Mouse (Mus musculus) midbrain, postnatal 0 days (tissue): ENCODE measurements around the gene Scly. TPM values are rescaled to one million over a fixed set of nuclear protein-coding genes. Genes with fewer than 3 reads are reported as not detected.

Experiments used
- ATAC-seq: fragments of 200-750 bp; cut with Nextera tagmentation; 2 replicates; pipeline ENCODE4 v1.8.0; 2017; ENCODE audit warnings: moderate number of reproducible peaks, mild to moderate bottlenecking, moderate TSS enrichment, moderate library complexity; ENCODE audit not compliant: low FRiP score
- DNase-seq: peaks from one replicate; pipeline ENCODE4 v3.0.0-alpha.2; 2015; ENCODE audit warnings: low spot score
- H3K27ac ChIP-seq: fragments of 300-500 bp; sonication (generic); 2 replicates; pipeline ENCODE4 v1.5.1; 2014; ENCODE audit warnings: low read depth, mild to moderate bottlenecking, low read length, mixed read lengths
- H3K27me3 ChIP-seq: fragments of 300-500 bp; sonication (generic); 2 replicates; pipeline ENCODE4 v1.6.1; 2014; ENCODE audit warnings: low read length, control low read depth, mixed read lengths; ENCODE audit not compliant: insufficient read depth
- H3K36me3 ChIP-seq: fragments of 300-500 bp; sonication (generic); 2 replicates; pipeline ENCODE4 v1.6.1; 2014; ENCODE audit warnings: low read length, control low read depth, mixed read lengths; ENCODE audit not compliant: insufficient read depth
- H3K4me1 ChIP-seq: fragments of 300-500 bp; sonication (generic); 2 replicates; pipeline ENCODE4 v1.6.1; 2014; ENCODE audit warnings: mild to moderate bottlenecking, control low read depth, antibody characterized with exemption, low read length, mixed read lengths; ENCODE audit not compliant: insufficient read depth
- H3K4me2 ChIP-seq: fragments of 300-500 bp; sonication (generic); 2 replicates; pipeline ENCODE4 v1.6.1; 2014; ENCODE audit warnings: low read depth, mild to moderate bottlenecking, low read length, mixed read lengths; ENCODE audit not compliant: poor library complexity, severe bottlenecking
- H3K4me3 ChIP-seq: fragments of 300-500 bp; sonication (generic); 2 replicates; pipeline ENCODE4 v1.5.1; 2014; ENCODE audit warnings: low read depth, mild to moderate bottlenecking, low read length, moderate library complexity
- H3K9ac ChIP-seq: fragments of 300-500 bp; sonication (generic); replicated peaks from 2 replicates; pipeline ENCODE4 v1.6.1; 2014; ENCODE audit warnings: mild to moderate bottlenecking, low read length, moderate library complexity, mixed read lengths; ENCODE audit not compliant: poor library complexity, severe bottlenecking
- H3K9me3 ChIP-seq: fragments of 300-500 bp; sonication (generic); 2 replicates; pipeline ENCODE4 v1.6.1; 2016; ENCODE audit warnings: low read length, control low read depth
- CTCF ChIP-seq: IDR thresholded peaks from 2 replicates; pipeline ENCODE4 v1.5.1; 2016; ENCODE audit warnings: antibody characterized with exemption, mild to moderate bottlenecking
- WGBS: fragments of 180-500 bp; shearing (Covaris S2); extraction: QIAGEN DNeasy Blood & Tissue Kit; methylation state at CpG from one replicate; pipeline ENCODE4 v1.1.7; 2014; 5-methylcytosine and 5-hydroxymethylcytosine counted together
- polyA plus RNA-seq: library from polyadenylated mRNA; unstranded; fragments of >200 nt; fragmentation: Nextera tagmentation; extraction: Ambion mirVana; gene quantifications from 2 replicates; pipeline ENCODE4 v1.2.1, GENCODE M21; 2015
- total RNA-seq: library from RNA; depleted of rRNA; stranded (reverse); fragments of >200 nt; gene quantifications from 2 replicates; pipeline ENCODE4 v1.2.3, GENCODE M21; 2014

Scly gene
- total and polyA plus RNA-seq, 2 experiments from 2014 or later, result 10.7 to 11.3 TPM

DNA sequence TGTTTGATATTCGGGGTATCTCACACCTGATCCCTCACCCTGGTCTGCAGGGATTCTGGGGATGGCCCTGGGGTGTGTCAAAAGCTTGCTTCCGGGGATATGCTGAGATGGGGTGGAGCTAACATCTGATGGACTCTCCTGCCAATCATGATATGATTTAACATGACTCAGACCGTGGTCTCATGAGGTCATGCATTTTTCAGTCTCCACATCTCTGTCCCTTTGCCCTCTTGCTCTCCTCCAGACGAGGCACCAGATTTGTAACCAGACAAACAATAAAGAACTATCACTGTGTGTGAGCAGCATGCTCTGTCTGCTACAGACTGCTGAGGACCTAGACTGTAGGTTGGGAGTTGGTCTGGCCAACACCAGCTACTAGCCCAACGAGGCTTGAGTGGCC is 64.0 kb downstream of the Scly start:
- WGBS, result 75% methylated on average over 5 of the region's 5 CpGs
- H3K9me3 ChIP-seq, result no peaks in the 10 kb centered on the region
- ATAC-seq (no peak), DNase-seq (no peak)
- H3K27ac ChIP-seq, result no peak overlapping the region
- peaks cover 3% of the 10 kb centered on the region; the same call in 1 of the 2 replicates for H3K4me1 ChIP-seq
- H3K4me2 ChIP-seq, result no peak overlapping the region
- H3K27me3 ChIP-seq, result 0 out of 2 replicates have a peak, but pooled peaks cover 3% of the 10 kb centered on the region
- H3K9ac ChIP-seq, result no peak overlapping the region
- no peaks in the 10 kb centered on the region for H3K36me3 ChIP-seq
- no peak overlapping the region for H3K4me3 ChIP-seq
- TF ChIP-seq CTCF, result no peak

DNA sequence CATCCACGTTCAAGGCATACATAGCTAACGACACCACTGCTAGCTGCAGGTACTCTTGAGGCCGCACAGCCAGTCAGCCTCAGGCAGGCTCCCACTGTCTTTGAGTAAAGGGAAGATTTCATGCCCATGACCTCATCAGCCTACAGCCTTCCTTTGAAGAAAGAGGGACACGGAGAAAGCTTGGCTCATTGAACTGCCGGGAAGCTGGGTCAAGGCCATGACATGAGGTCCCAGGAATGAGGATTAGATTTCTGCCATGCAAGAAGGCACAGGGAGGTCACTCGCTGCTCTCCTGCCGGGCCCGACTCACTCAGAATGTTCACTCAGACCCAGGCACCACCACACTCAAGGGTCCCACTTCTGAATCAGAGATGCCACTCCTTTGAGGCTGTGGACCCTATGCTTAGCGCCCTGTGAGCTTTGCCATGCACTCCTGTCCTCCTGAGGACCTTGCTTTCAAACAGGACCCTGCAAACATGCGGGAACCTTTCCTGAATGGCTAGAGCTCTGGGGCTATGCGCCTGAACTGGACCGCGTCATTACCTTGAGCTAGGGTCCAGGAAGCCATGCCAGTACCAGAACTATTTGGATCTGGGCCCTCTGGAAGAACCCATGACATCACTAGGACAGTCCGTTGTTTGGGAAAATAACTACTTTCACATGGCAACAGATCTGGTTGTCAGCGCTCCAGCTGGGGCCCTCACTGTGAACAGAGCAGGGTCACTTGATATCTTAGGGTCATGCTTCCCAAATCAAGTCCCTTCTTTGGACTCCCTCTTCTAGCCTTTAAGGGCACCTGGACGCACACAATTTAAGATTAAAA is 66.9 kb downstream of the Scly start:
- Histone ChIP-seq H3K4me1 (peaks cover 3% of the 10 kb centered on the region; the same call in 1 of the 2 replicates), H3K27me3 (0 out of 2 replicates have a peak, but pooled peaks cover 3% of the 10 kb centered on the region), H3K4me2 (no peak overlapping the region), H3K4me3 (no peak overlapping the region), H3K27ac (no peak overlapping the region), H3K9ac (no peak overlapping the region), H3K9me3 (no peaks in the 10 kb centered on the region), H3K36me3 (peaks cover 2% of the 10 kb centered on the region; the same call in 1 of the 2 replicates)
- ATAC-seq (no peak), DNase-seq (no peak)
- 93% methylated on average over 16 of the region's 16 CpGs for WGBS
- no peak for TF ChIP-seq CTCF

- Histone ChIP-seq H3K9me3 (no peaks in the 10 kb centered on the region), H3K9ac (no peak overlapping the region), H3K27ac (no peak overlapping the region), H3K4me3 (peak overlapping the region; percentile 32; the same call in 1 of the 2 replicates), H3K36me3 (peaks cover 6% of the 10 kb centered on the region; the same call in 1 of the 2 replicates), H3K27me3 (0 out of 2 replicates have a peak, but pooled peaks cover 3% of the 10 kb centered on the region), H3K4me2 (peak overlapping the region; percentile 61), H3K4me1 (peaks cover 3% of the 10 kb centered on the region; the same call in 1 of the 2 replicates)
- DNase-seq (no peak), ATAC-seq (no peak; the same call in 1 of the 2 replicates)
- WGBS, result 29% methylated on average over 8 of the region's 8 CpGs
- TF ChIP-seq CTCF, result no peak
Measured at GRCm38 (mm10) chr1:91365816-91366214, 67.7 kb downstream of the Scly start.

DNA sequence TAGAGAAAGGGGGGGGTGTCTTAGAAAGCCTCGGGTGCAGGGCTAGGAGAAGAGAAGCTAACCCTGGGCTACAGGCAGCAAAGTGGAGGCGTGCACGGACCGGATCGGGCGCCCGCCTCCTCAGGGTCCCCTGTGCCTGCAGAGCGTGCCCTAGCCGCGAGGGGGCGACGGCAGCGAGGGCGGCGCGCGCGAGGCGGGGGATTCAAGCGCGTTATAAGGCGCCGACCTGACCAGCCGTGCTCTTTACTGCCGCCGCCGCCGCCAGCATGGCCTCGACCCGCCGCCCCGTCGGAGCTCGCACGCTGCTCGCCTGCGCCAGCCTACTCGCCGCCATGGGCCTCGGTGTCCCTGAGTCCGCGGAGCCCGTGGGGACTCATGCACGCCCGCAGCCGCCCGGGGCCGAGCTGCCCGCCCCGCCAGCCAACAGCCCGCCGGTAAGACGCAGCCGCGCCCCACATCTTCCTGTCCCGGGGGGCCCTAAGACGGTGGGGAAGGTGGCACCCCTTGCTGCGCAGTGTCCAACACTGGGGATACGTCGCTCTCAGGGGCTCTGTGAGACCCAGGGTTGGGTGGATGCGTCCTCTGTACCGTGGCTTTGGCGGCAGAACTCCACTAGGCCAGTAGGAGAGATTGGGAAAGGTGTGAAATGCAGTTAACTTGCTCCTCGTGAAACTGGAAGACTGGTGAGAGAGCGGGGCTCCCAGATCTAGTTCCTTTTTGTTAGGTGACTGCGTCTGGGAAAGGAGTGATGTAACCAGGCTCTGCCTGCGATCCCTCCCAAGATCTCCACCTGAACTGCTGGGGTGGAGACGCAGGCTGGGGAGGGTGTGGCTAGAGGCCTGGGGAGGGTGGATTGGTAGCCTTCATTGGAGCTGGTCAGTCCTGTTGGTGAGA is 68.3 kb downstream of the Scly start, which contains the start of gene Erfe:
Erfe (plus strand) TSS at position 216 of the 894 bp plus-strand sequence.
- peaks cover 10% of the 10 kb centered on the region; the same call in 1 of the 2 replicates for H3K36me3 ChIP-seq
- 1% methylated on average over 62 of the region's 68 CpGs for WGBS
- peak within 1 kb of the TSS; percentile 32 for H3K4me3 ChIP-seq
- DNase-seq (peak; percentile 35), ATAC-seq (no peak; the same call in 1 of the 2 replicates)
- 0 out of 2 replicates have a peak, but pooled peaks cover 3% of the 10 kb centered on the region for H3K27me3 ChIP-seq
- H3K9me3 ChIP-seq, result no peaks in the 10 kb centered on the region
- H3K9ac ChIP-seq, result peak within 1 kb of the TSS; percentile 48; the same call in 1 of the 2 replicates
- H3K4me2 ChIP-seq, result peak within 1 kb of the TSS; percentile 61
- peaks cover 3% of the 10 kb centered on the region; the same call in 1 of the 2 replicates for H3K4me1 ChIP-seq
- no peak within 1 kb of the TSS for H3K27ac ChIP-seq
- peak; percentile 68 for TF ChIP-seq CTCF

- H3K4me2 ChIP-seq, result no peak overlapping the region
- peaks cover 18% of the 10 kb centered on the region for H3K36me3 ChIP-seq
- 0 out of 2 replicates have a peak, but pooled peaks cover 3% of the 10 kb centered on the region for H3K27me3 ChIP-seq
- WGBS, result 93% methylated on average over 3 of the region's 3 CpGs
- DNase-seq (no peak), ATAC-seq (no peak)
- no peak for TF ChIP-seq CTCF
- no peak overlapping the region for H3K4me3 ChIP-seq
- H3K27ac ChIP-seq, result no peak overlapping the region
- H3K9me3 ChIP-seq, result no peaks in the 10 kb centered on the region
- H3K9ac ChIP-seq, result no peak overlapping the region
- H3K4me1 ChIP-seq, result peaks cover 3% of the 10 kb centered on the region; the same call in 1 of the 2 replicates
Measured at GRCm38 (mm10) chr1:91367295-91367694, 69.2 kb downstream of the Scly start.
